Mouse (Mus musculus): Measurements from ENCODE around the gene Ryr3. TPM values are rescaled to one million over a fixed set of nuclear protein-coding genes. Genes with fewer than 3 reads are reported as not detected.

The Ryr3 gene
- polyA plus RNA-seq, 1 experiment, result not detected

GRCm38 (mm10) chr2:112966807-112967625 is 249.9 kb downstream of the Ryr3 start:
- TF ChIP-seq GATA1 (IDR thresholded peaks at IDR 0.05; ENCODE audit: borderline replicate concordance, low read length), result no peak
- no peak for TF ChIP-seq FLI1 (IDR thresholded peaks at IDR 0.05; ENCODE audit: low read length)
- Histone ChIP-seq H3K36me3 (replicated peaks; ENCODE audit: low read length) (no peaks in the 10 kb centered on the region), H3K9me3 (peaks cover 7% of the 10 kb centered on the region; the same call in 1 of the 2 replicates), H3K27me3 (replicated peaks) (no peaks in the 10 kb centered on the region), H3K4me1 (no peaks in the 10 kb centered on the region), H3K4me3 (replicated peaks) (no peak overlapping the region)

- no peaks in the 10 kb centered on the region for H3K36me3 ChIP-seq (replicated peaks; ENCODE audit: low read length)
- H3K9me3 ChIP-seq, result no peaks in the 10 kb centered on the region
- no peaks in the 10 kb centered on the region for H3K4me1 ChIP-seq
- no peaks in the 10 kb centered on the region for H3K27me3 ChIP-seq (replicated peaks)
- no peak overlapping the region for H3K4me3 ChIP-seq (replicated peaks)
- TF ChIP-seq GATA1 (IDR thresholded peaks at IDR 0.05; ENCODE audit: borderline replicate concordance, low read length) (no peak), FLI1 (IDR thresholded peaks at IDR 0.05; ENCODE audit: low read length) (no peak)
Measured at GRCm38 (mm10) chr2:112948931-112949330, 268.0 kb downstream of the Ryr3 start.

- H3K36me3 ChIP-seq (replicated peaks; ENCODE audit: low read length), result no peaks in the 10 kb centered on the region
- TF ChIP-seq GATA1 (IDR thresholded peaks at IDR 0.05; ENCODE audit: borderline replicate concordance, low read length), result no peak
- no peak for TF ChIP-seq FLI1 (IDR thresholded peaks at IDR 0.05; ENCODE audit: low read length)
- no peaks in the 10 kb centered on the region for H3K27me3 ChIP-seq (replicated peaks)
Measured at GRCm38 (mm10) chr2:112931776-112932175, 285.1 kb downstream of the Ryr3 start.

DNA sequence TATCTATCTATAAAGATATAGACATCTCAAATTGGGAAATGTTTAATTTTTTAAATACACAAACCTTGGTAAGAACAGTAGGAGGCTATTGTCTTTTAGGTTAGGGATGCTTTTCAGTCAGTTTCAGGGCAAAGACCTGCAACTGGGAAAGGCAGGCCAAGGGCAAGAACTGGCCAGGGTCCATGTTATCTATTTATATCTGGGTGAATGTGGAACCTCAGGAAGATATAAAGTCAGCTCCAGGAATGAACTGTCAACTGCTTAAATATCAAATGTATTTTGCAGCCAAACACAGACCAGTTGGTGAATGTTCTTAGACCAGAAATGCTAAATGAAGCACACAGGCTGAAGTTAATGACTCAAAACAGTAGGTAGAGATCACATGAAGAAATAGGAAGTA is 303.1 kb downstream of the Ryr3 start:
- H3K27me3 ChIP-seq (replicated peaks), result no peaks in the 10 kb centered on the region
- H3K36me3 ChIP-seq (replicated peaks; ENCODE audit: low read length), result no peaks in the 10 kb centered on the region
- no peaks in the 10 kb centered on the region for H3K9me3 ChIP-seq
- TF ChIP-seq GATA1 (IDR thresholded peaks at IDR 0.05; ENCODE audit: borderline replicate concordance, low read length) (no peak), FLI1 (IDR thresholded peaks at IDR 0.05; ENCODE audit: low read length) (no peak)
- no peaks in the 10 kb centered on the region for H3K4me1 ChIP-seq
- no peak overlapping the region for H3K4me3 ChIP-seq (replicated peaks)

More at GRCm38 (mm10) chr2:112931776-112932175, 285.1 kb downstream of the Ryr3 start:
- no peak overlapping the region for H3K4me3 ChIP-seq (replicated peaks)
- H3K9me3 ChIP-seq, result no peaks in the 10 kb centered on the region
- H3K4me1 ChIP-seq, result no peaks in the 10 kb centered on the region

DNA sequence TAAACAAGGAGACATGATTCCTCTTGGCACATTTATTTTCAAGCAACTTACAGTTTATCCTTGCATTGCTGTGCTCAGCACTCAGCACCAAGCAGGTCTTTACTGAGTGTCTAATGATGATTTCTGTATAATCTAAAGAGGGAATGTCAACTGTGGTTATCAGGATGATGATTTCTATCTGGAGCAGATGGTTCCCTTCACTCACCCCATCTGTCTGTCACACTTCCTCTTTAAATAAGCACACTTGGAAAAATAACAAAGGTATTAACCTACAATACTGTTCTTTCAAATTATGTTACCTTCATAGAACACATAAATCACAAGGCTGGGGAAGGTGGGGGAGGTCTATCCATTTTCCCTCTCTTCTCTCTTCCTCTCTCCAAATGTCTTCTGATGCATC is 304.3 kb downstream of the Ryr3 start:
- H3K9me3 ChIP-seq, result no peaks in the 10 kb centered on the region
- no peaks in the 10 kb centered on the region for H3K4me1 ChIP-seq
- H3K36me3 ChIP-seq (replicated peaks; ENCODE audit: low read length), result no peaks in the 10 kb centered on the region
- H3K27me3 ChIP-seq (replicated peaks), result no peaks in the 10 kb centered on the region
- H3K4me3 ChIP-seq (replicated peaks), result no peak overlapping the region
- TF ChIP-seq FLI1 (IDR thresholded peaks at IDR 0.05; ENCODE audit: low read length) (no peak), GATA1 (IDR thresholded peaks at IDR 0.05; ENCODE audit: borderline replicate concordance, low read length) (no peak)

- Histone ChIP-seq H3K9me3 (no peaks in the 10 kb centered on the region), H3K27me3 (replicated peaks) (no peaks in the 10 kb centered on the region), H3K4me1 (no peaks in the 10 kb centered on the region), H3K4me3 (replicated peaks) (no peak overlapping the region), H3K36me3 (replicated peaks; ENCODE audit: low read length) (no peaks in the 10 kb centered on the region)
- TF ChIP-seq GATA1 (IDR thresholded peaks at IDR 0.05; ENCODE audit: borderline replicate concordance, low read length) (no peak), FLI1 (IDR thresholded peaks at IDR 0.05; ENCODE audit: low read length) (no peak)
Measured at GRCm38 (mm10) chr2:112910579-112910978, 306.3 kb downstream of the Ryr3 start.

- TF ChIP-seq GATA1 (IDR thresholded peaks at IDR 0.05; ENCODE audit: borderline replicate concordance, low read length), result no peak
- TF ChIP-seq FLI1 (IDR thresholded peaks at IDR 0.05; ENCODE audit: low read length), result no peak
- Histone ChIP-seq H3K9me3 (no peaks in the 10 kb centered on the region), H3K4me3 (replicated peaks) (no peak overlapping the region), H3K27me3 (replicated peaks) (no peaks in the 10 kb centered on the region), H3K36me3 (replicated peaks; ENCODE audit: low read length) (no peaks in the 10 kb centered on the region), H3K4me1 (no peaks in the 10 kb centered on the region)
Measured at GRCm38 (mm10) chr2:112909142-112909541, 307.8 kb downstream of the Ryr3 start.

GRCm38 (mm10) chr2:112900747-112901146 is 316.1 kb downstream of the Ryr3 start:
- TF ChIP-seq GATA1 (IDR thresholded peaks at IDR 0.05; ENCODE audit: borderline replicate concordance, low read length) (no peak), FLI1 (IDR thresholded peaks at IDR 0.05; ENCODE audit: low read length) (no peak)
- no peaks in the 10 kb centered on the region for H3K4me1 ChIP-seq
- H3K27me3 ChIP-seq (replicated peaks), result no peaks in the 10 kb centered on the region
- H3K9me3 ChIP-seq, result no peaks in the 10 kb centered on the region
- no peaks in the 10 kb centered on the region for H3K36me3 ChIP-seq (replicated peaks; ENCODE audit: low read length)
- H3K4me3 ChIP-seq (replicated peaks), result no peak overlapping the region

DNA sequence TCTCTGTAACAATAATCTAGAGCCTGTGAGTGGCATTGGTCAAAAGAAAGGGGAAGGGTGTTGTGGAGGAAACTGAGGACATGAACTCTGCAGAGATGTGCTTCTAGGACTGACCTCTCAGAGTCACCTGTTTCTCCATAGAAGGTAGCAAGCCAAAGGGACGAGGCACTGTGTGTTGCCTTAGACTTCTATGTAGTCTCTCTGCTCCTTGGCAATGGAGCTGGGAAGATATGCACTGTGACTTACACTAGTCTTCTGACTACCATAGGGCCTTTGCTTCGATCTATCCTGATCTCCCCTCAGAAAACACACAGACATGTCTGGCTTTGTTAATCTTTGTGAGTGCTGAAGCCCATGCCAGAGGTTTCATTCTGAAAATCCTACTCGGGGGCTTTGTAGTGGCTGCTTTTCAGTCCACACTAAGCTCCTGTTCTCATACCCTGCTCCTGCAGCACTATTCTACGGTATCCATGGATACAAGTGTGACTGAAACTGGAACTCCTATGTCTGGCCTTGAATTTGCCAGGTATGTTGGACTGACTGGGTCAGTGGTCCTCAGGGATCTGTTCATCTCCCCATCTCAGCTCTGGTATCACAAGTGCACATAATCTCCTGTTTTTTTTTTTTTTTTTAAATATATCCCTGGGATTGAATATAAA is 332.3 kb downstream of the Ryr3 start:
- Histone ChIP-seq H3K36me3 (replicated peaks; ENCODE audit: low read length) (no peaks in the 10 kb centered on the region), H3K4me3 (replicated peaks) (no peak overlapping the region), H3K27me3 (replicated peaks) (no peaks in the 10 kb centered on the region), H3K4me1 (no peaks in the 10 kb centered on the region), H3K9me3 (no peaks in the 10 kb centered on the region)
- no peak for TF ChIP-seq GATA1 (IDR thresholded peaks at IDR 0.05; ENCODE audit: borderline replicate concordance, low read length)
- no peak for TF ChIP-seq FLI1 (IDR thresholded peaks at IDR 0.05; ENCODE audit: low read length)

DNA sequence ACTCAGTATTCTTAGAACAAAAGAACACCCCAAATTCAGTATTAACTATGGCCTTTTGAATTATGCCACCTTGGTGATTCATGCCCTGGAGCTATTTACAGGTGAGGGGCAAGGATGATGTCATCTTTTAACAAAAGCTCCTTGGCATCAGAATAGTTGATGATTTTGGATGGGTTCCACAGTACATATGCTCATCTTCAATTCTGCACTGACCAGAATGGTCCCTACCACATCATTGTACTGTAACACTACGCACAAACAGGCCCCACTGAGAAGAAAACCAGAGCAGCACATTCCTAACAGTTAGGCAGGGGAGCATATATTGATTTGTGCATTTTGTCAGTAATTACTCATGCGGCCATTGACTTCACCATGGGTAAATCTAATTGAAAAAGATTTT is 335.1 kb downstream of the Ryr3 start:
- Histone ChIP-seq H3K36me3 (replicated peaks; ENCODE audit: low read length) (no peaks in the 10 kb centered on the region), H3K4me1 (no peaks in the 10 kb centered on the region), H3K9me3 (no peaks in the 10 kb centered on the region), H3K4me3 (replicated peaks) (no peak overlapping the region), H3K27me3 (replicated peaks) (no peaks in the 10 kb centered on the region)
- no peak for TF ChIP-seq GATA1 (IDR thresholded peaks at IDR 0.05; ENCODE audit: borderline replicate concordance, low read length)
- no peak for TF ChIP-seq FLI1 (IDR thresholded peaks at IDR 0.05; ENCODE audit: low read length)

Measured in megakaryocyte, embryonic 14.5 days (primary cell).